Mouse (Mus musculus) kidney, embryonic 16.5 days (tissue): ENCODE data around the gene Got1. TPM values are rescaled to one million over a fixed set of nuclear protein-coding genes. Genes with fewer than 3 reads are reported as not detected.

ENCODE experiments used
- ATAC-seq: fragments of 200-750 bp; cut with Nextera tagmentation; 2 replicates; pipeline ENCODE4 v1.8.0; 2017; ENCODE audit warnings: moderate TSS enrichment; ENCODE audit not compliant: low FRiP score, low TSS enrichment
- H3K27ac ChIP-seq: fragments of 300-500 bp; sonication (generic); 2 replicates; pipeline ENCODE4 v1.5.1; 2014; ENCODE audit warnings: low read length
- H3K27me3 ChIP-seq: fragments of 300-500 bp; sonication (generic); 2 replicates; pipeline ENCODE4 v1.6.1; 2014; ENCODE audit warnings: low read length, control low read depth, mixed read lengths; ENCODE audit not compliant: insufficient read depth
- H3K36me3 ChIP-seq: fragments of 300-500 bp; sonication (generic); 2 replicates; pipeline ENCODE4 v1.6.1; 2014; ENCODE audit warnings: low read length, control low read depth, mixed read lengths; ENCODE audit not compliant: insufficient read depth
- H3K4me1 ChIP-seq: fragments of 300-500 bp; sonication (generic); 2 replicates; pipeline ENCODE4 v1.6.1; 2014; ENCODE audit warnings: low read length, control low read depth, mixed read lengths; ENCODE audit not compliant: insufficient read depth
- H3K4me2 ChIP-seq: fragments of 300-500 bp; sonication (generic); replicated peaks from 2 replicates; pipeline ENCODE4 v1.6.1; 2014; ENCODE audit warnings: low read depth, low read length
- H3K4me3 ChIP-seq: fragments of 300-500 bp; sonication (generic); 2 replicates; pipeline ENCODE4 v1.5.1; 2014; ENCODE audit warnings: mild to moderate bottlenecking, low read length
- H3K9ac ChIP-seq: fragments of 300-500 bp; sonication (generic); replicated peaks from 2 replicates; pipeline ENCODE4 v1.6.1; 2014; ENCODE audit warnings: low read length
- H3K9me3 ChIP-seq: fragments of 300-500 bp; sonication (generic); 2 replicates; pipeline ENCODE4 v1.6.1; 2016; ENCODE audit warnings: low read length, control low read depth
- WGBS: fragments of 180-500 bp; shearing (Covaris S2); extraction: QIAGEN DNeasy Blood & Tissue Kit; methylation state at CpG from one replicate; pipeline ENCODE4 v1.1.7; 2014; 5-methylcytosine and 5-hydroxymethylcytosine counted together
- polyA plus RNA-seq: library from polyadenylated mRNA; unstranded; fragments of >200 nt; fragmentation: Nextera tagmentation; extraction: Ambion mirVana; gene quantifications from 2 replicates; pipeline ENCODE4 v1.2.1, GENCODE M21; 2015

Got1 gene
- polyA plus RNA-seq, 1 experiment from 2014 or later, result 69.1 TPM

DNA sequence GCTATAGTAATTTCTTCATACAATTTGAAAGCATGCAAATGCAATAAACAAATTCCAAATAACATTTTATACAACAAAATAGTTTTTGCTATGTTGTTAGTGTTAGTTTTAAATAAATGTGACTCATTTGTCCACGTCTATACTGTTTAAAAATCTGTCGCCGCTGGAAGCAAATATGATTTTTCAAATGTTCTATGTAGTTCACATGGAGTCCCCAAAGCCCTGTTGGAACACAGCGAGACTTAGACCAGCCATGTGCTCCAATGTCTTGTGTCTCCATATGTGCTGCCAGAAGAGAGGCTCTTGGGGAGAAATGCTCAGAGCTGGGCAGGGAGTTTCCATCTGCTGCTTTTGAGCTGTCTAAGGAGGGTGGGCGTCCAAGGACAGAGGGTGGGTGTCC lies 23.7 kb upstream of the Got1 start:
- peaks cover 29% of the 10 kb centered on the region for H3K27me3 ChIP-seq
- no peak overlapping the region for H3K9ac ChIP-seq
- H3K9me3 ChIP-seq, result no peaks in the 10 kb centered on the region
- peaks cover 14% of the 10 kb centered on the region for H3K4me1 ChIP-seq
- H3K4me3 ChIP-seq, result no peak overlapping the region
- H3K4me2 ChIP-seq, result no peak overlapping the region
- no peak for ATAC-seq
- no peaks in the 10 kb centered on the region for H3K36me3 ChIP-seq
- WGBS, result 91% methylated on average over 5 of the region's 5 CpGs
- no peak overlapping the region for H3K27ac ChIP-seq

DNA sequence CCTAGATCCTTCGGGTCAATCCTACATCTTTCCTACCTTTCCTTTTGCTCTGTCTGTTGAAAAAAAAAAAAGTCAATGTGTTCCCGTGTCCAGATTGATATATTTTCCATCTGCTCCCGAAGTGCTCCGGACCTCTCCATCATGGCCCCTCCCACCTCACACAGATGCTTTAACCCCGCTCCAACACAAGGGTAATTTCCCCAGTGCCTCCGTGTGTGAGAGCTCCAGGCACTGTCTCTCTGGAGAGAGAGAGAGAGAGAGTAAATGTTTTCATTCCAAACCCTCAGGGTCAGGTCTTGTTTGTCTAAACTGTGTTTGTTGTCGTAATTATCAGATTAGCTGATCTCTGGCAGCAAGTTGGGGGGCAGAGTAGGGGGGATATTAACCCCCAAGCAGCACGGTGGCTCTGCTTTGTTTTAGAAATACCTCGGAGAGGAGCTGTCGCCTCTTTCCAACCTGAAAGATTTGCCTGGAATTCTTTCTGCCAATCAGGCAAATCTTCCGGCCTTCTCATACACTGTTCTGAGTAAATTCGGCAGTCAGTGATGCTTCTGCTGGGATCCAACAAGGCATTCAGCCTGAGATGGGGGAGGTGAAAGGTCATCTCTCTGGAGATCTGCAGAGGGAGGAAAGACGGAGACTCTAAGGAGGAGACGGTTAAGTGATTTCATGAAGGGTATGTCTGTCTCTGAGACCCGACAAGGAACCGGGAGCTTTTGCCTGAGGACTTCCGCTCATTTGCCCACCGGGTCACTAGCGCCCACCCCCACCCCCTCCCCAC lies 22.1 kb upstream of the Got1 start:
- peaks cover 35% of the 10 kb centered on the region for H3K27me3 ChIP-seq
- H3K36me3 ChIP-seq, result no peaks in the 10 kb centered on the region
- no peak overlapping the region for H3K4me3 ChIP-seq
- H3K4me2 ChIP-seq, result peak overlapping the region; percentile 32
- 4% methylated on average over 19 of the region's 19 CpGs for WGBS
- ATAC-seq, result no peak
- H3K9ac ChIP-seq, result no peak overlapping the region
- no peaks in the 10 kb centered on the region for H3K9me3 ChIP-seq
- peaks cover 14% of the 10 kb centered on the region for H3K4me1 ChIP-seq
- no peak overlapping the region for H3K27ac ChIP-seq

DNA sequence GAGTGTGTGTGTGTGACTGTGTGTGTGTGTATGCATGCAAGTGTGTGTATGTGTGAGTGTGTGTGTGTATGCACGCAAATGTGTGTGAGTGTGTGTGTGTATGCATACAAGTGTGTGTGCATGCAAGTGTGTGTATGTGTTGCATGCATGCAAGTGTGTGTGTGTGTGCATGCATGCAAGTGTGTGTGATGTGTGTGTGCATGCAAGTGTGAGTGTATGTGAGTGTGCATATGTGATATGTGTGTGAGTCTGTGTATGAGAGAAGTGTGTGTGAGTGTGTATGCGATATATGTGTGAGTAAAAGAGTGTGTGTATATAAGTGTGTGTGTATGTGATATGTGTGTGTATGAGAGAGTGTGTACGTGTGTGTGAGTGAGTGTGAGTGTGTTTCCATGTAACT lies 11.0 kb upstream of the Got1 start:
- 90% methylated on average over 3 of the region's 3 CpGs for WGBS
- Histone ChIP-seq H3K4me3 (no peak overlapping the region), H3K9me3 (no peaks in the 10 kb centered on the region), H3K27me3 (no peaks in the 10 kb centered on the region; the same call in 1 of the 2 replicates), H3K9ac (no peak overlapping the region), H3K27ac (no peak overlapping the region), H3K4me2 (no peak overlapping the region), H3K4me1 (no peaks in the 10 kb centered on the region), H3K36me3 (no peaks in the 10 kb centered on the region)
- no peak for ATAC-seq

DNA sequence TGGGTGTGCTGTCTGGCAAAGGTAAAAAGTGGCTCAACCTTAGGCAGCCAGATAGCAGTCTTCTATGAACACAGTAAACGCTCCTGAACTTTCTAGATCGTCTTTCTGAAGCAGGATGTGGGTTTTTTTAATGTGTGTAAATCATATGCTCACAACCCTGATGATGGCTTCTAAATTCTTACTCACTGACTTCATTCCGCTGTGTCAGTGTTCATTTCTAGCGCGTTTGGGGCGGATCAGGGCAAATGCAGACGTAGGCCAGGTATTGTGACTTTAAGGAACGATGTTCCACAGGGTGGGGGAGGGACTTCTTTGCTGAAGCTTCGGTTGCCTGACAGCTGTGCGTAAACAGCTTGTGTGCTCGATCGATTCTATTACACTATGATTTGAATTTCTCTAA lies 6.5 kb upstream of the Got1 start:
- Histone ChIP-seq H3K9me3 (no peaks in the 10 kb centered on the region), H3K27me3 (no peaks in the 10 kb centered on the region; the same call in 1 of the 2 replicates), H3K4me2 (no peak overlapping the region), H3K36me3 (no peaks in the 10 kb centered on the region), H3K4me3 (no peak overlapping the region), H3K9ac (no peak overlapping the region), H3K27ac (no peak overlapping the region), H3K4me1 (no peaks in the 10 kb centered on the region)
- no peak for ATAC-seq
- WGBS, result 26% methylated on average over 12 of the region's 12 CpGs

DNA sequence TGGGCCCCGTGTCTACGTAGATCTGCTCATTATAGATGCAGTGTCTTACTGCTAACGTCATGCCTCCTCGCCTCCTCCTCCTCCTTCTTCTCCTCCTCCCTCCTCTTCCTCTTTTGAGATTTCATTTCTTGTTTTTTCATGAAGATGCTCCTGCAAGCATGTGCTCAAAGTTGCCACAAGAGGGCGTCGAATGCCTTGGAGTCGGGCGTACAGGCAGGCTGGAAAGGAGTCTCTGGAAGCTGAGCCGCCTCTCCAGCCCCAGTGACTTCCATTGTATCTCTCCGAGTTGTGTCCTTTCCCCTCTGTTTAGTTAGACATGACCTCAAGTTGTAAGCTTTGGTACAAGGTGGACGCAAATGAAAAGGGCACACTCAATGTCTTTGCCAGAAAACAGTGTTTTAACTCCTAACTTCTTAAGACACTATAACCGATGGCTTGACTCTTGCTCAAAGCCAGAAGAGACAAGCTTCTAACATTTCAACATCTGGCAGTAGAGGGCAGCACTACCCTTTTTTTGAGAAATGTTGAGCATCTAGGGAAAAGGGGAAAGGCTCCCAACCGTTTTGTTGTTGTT lies 5.9 kb upstream of the Got1 start:
- H3K9ac ChIP-seq, result no peak overlapping the region
- peak overlapping the region; percentile 54 for H3K4me2 ChIP-seq
- no peaks in the 10 kb centered on the region for H3K36me3 ChIP-seq
- H3K27me3 ChIP-seq, result no peaks in the 10 kb centered on the region; the same call in 1 of the 2 replicates
- H3K4me3 ChIP-seq, result peak overlapping the region; percentile 31
- peaks cover under 1% of the 10 kb centered on the region; the same call in 1 of the 2 replicates for H3K4me1 ChIP-seq
- 2% methylated on average over 13 of the region's 13 CpGs for WGBS
- no peak overlapping the region for H3K27ac ChIP-seq
- no peaks in the 10 kb centered on the region for H3K9me3 ChIP-seq
- ATAC-seq, result peak; percentile 83; the same call in 1 of the 2 replicates

DNA sequence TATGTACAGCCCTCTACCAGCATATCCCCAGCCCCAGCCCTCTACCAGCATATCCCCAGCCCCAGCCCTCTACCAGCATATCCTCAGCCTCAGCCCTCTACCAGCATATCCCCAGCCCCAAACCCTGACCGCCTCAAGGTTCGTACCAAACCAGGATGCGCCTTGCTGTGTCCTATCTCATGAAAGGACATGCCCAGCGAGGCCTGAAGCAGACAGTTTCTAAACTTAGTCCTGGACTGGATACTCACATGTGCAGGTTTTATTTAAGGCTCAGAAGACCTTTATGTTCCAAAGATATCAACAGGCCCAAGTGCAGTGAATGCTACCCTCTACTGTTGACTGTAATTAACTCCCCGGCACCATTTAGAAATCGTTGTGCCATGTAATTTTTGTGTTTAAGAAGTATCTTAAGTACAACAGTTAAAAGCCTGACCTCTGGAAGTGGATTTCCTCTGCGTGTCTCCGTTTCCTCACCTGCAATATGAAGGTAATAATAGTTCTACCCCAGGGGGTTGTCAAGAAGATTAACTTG lies 3.7 kb upstream of the Got1 start:
- no peaks in the 10 kb centered on the region for H3K36me3 ChIP-seq
- no peak for ATAC-seq
- no peak overlapping the region for H3K9ac ChIP-seq
- H3K4me2 ChIP-seq, result no peak overlapping the region
- H3K9me3 ChIP-seq, result no peaks in the 10 kb centered on the region
- no peak overlapping the region for H3K27ac ChIP-seq
- WGBS, result 84% methylated on average over 8 of the region's 8 CpGs
- H3K4me1 ChIP-seq, result peaks cover 15% of the 10 kb centered on the region
- H3K27me3 ChIP-seq, result no peaks in the 10 kb centered on the region; the same call in 1 of the 2 replicates
- H3K4me3 ChIP-seq, result no peak overlapping the region

DNA sequence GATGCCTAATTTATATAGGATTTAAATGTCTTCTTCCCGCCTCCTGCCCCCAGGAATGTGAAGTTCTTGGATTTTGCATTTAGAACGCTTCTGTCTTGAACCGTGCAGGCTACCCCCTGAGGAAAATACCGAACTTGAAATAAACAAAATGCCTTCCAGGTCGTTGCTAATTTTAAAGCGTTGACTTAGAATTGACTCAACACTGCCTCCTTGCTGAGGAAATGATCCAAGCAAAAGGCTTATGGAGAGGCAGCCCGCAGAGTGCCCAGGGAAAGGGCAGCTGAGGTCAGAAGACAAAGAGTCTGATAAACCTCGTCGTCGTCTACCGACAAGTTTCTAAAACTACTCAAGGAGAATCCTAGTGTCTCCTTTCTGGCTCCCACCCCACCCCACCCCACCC lies 2.7 kb upstream of the Got1 start:
- H3K27me3 ChIP-seq, result no peaks in the 10 kb centered on the region; the same call in 1 of the 2 replicates
- H3K36me3 ChIP-seq, result no peaks in the 10 kb centered on the region
- no peak overlapping the region for H3K4me3 ChIP-seq
- H3K9ac ChIP-seq, result no peak overlapping the region
- H3K4me2 ChIP-seq, result no peak overlapping the region
- no peak for ATAC-seq
- no peak overlapping the region for H3K27ac ChIP-seq
- H3K4me1 ChIP-seq, result peaks cover 18% of the 10 kb centered on the region
- 16% methylated on average over 11 of the region's 11 CpGs for WGBS
- no peaks in the 10 kb centered on the region for H3K9me3 ChIP-seq

DNA sequence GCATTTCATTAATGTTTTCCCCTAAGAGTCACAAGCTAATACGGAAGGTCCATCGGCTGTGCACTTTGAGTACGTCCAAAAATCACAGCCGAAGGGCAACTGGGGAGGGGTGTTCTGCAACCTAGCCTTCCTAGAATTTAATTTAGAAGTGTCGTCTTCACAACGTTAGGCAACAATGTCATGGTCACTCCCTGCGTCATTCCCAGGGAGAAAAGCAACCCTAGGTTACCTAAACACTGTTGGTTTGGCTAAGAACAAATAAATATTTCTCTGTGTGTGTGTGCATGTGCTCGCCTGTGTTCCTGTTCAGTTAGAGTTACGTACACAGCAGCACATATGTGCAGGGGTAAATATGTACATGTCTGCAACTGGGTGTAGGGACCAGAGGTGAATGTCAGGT lies 1.6 kb upstream of the Got1 start:
- H3K36me3 ChIP-seq, result no peaks in the 10 kb centered on the region
- H3K9me3 ChIP-seq, result no peaks in the 10 kb centered on the region
- no peak for ATAC-seq
- no peaks in the 10 kb centered on the region for H3K27me3 ChIP-seq
- H3K27ac ChIP-seq, result no peak overlapping the region
- no peak overlapping the region for H3K9ac ChIP-seq
- 79% methylated on average over 9 of the region's 9 CpGs for WGBS
- H3K4me2 ChIP-seq, result no peak overlapping the region
- no peak overlapping the region for H3K4me3 ChIP-seq
- H3K4me1 ChIP-seq, result peaks cover 29% of the 10 kb centered on the region

DNA sequence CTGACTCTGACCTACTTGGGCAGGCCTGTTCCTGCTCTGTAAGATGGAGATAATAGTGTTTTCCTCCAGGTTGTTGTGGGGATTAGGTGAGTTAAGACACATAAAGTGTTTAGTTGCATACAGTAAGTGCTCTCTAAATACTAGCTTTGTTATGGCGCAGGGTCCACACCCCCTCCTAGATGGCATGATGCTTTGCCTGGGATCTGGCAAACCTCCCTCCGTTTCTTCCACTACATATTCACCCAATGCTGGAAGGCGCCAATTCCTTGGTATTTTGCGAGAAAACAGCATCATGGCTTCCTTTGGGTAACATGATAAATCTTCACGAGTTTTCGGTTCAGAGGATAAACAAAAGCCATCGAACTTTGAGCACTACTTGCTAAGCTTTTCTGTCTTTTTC lies 1.2 kb upstream of the Got1 start:
- Histone ChIP-seq H3K4me3 (no peak overlapping the region), H3K36me3 (no peaks in the 10 kb centered on the region), H3K9ac (peak overlapping the region; percentile 70; the same call in 1 of the 2 replicates), H3K9me3 (no peaks in the 10 kb centered on the region), H3K27ac (no peak overlapping the region), H3K27me3 (no peaks in the 10 kb centered on the region), H3K4me1 (peaks cover 34% of the 10 kb centered on the region), H3K4me2 (0 out of 2 replicates have a peak overlapping the region, but pooled peaks have one; percentile 75)
- 80% methylated on average over 7 of the region's 7 CpGs for WGBS
- no peak for ATAC-seq

DNA sequence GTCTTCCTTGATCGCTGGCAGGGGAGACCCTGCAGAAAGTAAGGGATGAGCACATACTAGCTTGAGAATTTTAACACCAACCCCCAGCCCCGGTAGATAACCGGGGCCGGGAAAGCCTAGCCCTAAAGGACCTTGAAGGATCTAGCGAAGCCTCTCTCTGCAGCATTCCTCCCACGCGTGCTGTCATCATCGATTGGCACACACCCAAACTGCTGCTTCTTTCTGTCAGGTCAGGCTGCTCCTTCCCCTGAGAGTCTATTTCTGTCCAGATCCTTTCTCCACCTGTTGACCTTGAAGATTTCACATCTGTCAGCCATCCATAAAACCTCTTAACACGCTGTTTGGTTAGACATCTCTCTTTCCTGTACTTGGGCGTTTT lies 688 bp upstream of the Got1 start:
- H3K9ac ChIP-seq, result peak overlapping the region; percentile 70
- H3K4me1 ChIP-seq, result peaks cover 37% of the 10 kb centered on the region
- peak overlapping the region; percentile 75 for H3K4me2 ChIP-seq
- no peaks in the 10 kb centered on the region for H3K36me3 ChIP-seq
- H3K9me3 ChIP-seq, result no peaks in the 10 kb centered on the region
- H3K27me3 ChIP-seq, result no peaks in the 10 kb centered on the region
- H3K27ac ChIP-seq, result peak overlapping the region; percentile 46
- ATAC-seq, result no peak; the same call in 1 of the 2 replicates
- H3K4me3 ChIP-seq, result peak overlapping the region; percentile 80
- 10% methylated on average over 10 of the region's 10 CpGs for WGBS
